Mouse (Mus musculus): ENCODE data around the gene Serpina3k.

- TF ChIP-seq CTCF (IDR thresholded peaks at IDR 0.05; ENCODE audit: borderline replicate concordance, control insufficient read depth, extremely low read depth, insufficient read depth, low read length, poor library complexity) (no peak), POLR2A (IDR thresholded peaks at IDR 0.05; ENCODE audit: control insufficient read depth, extremely low read depth, insufficient read depth, low read length, poor library complexity) (no peak)
Measured at GRCm38 (mm10) chr12:104331701-104332100, 6.6 kb upstream of the Serpina3k start.
